Mouse (Mus musculus): ENCODE measurements around the gene Ube2k. TPM values are rescaled to one million over a fixed set of nuclear protein-coding genes. Genes with fewer than 3 reads are reported as not detected.

Gene Ube2k
- polyA plus RNA-seq, 1 experiment from 2014 or later = 218 TPM

GRCm38 (mm10) chr5:65599681-65600080 is 62.6 kb downstream of the Ube2k start:
- Histone ChIP-seq H3K27me3 (ENCODE audit: low read depth, poor library complexity, severe bottlenecking) (no peaks in the 10 kb centered on the region), H3K9me3 (replicated peaks) (no peaks in the 10 kb centered on the region), H3K4me1 (no peaks in the 10 kb centered on the region), H3K36me3 (peaks cover 68% of the 10 kb centered on the region), H3K27ac (no peak overlapping the region), H3K4me3 (no peak overlapping the region)
- 97% methylated on average over 7 of the region's 7 CpGs for WGBS
- no peak for DNase-seq (ENCODE audit: low spot score)

GRCm38 (mm10) chr5:65606820-65607219 is 69.8 kb downstream of the Ube2k start:
- H3K4me1 ChIP-seq = no peaks in the 10 kb centered on the region
- no peaks in the 10 kb centered on the region for H3K9me3 ChIP-seq (replicated peaks)
- WGBS = 98% methylated on average over 1 of the region's 1 CpGs
- H3K27ac ChIP-seq = no peak overlapping the region
- peaks cover 41% of the 10 kb centered on the region for H3K36me3 ChIP-seq
- no peak for DNase-seq (ENCODE audit: low spot score)
- no peaks in the 10 kb centered on the region for H3K27me3 ChIP-seq (ENCODE audit: low read depth, poor library complexity, severe bottlenecking)
- H3K4me3 ChIP-seq = no peak overlapping the region

DNA sequence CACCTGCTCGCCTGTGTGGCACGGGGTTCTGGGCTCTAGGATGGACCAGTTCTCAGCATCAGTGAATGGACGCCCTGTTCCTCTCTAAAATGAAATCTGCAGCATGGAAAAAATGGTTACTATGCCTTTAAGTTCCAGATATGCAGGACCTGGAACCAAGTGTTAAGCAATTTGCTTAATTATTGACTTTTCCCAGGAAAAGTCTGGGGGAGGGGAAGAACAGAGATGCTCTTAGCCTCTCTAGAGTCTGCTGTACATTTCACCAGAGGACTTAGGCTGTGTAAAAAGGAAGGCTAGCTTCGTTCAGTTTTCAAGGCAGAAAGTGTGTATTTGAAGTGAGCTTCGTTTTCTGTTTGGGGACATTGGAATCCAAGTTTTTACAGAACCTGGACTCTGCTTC is 72.7 kb downstream of the Ube2k start:
- whole genome bisulfite sequencing = 90% methylated on average over 5 of the region's 5 CpGs
- no peaks in the 10 kb centered on the region for H3K4me1 ChIP-seq
- H3K4me3 ChIP-seq = no peak overlapping the region
- no peak overlapping the region for H3K27ac ChIP-seq
- peaks cover 63% of the 10 kb centered on the region for H3K36me3 ChIP-seq
- no peak for DNase-seq (ENCODE audit: low spot score)
- no peaks in the 10 kb centered on the region for H3K27me3 ChIP-seq (ENCODE audit: low read depth, poor library complexity, severe bottlenecking)
- no peaks in the 10 kb centered on the region for H3K9me3 ChIP-seq (replicated peaks)

DNA sequence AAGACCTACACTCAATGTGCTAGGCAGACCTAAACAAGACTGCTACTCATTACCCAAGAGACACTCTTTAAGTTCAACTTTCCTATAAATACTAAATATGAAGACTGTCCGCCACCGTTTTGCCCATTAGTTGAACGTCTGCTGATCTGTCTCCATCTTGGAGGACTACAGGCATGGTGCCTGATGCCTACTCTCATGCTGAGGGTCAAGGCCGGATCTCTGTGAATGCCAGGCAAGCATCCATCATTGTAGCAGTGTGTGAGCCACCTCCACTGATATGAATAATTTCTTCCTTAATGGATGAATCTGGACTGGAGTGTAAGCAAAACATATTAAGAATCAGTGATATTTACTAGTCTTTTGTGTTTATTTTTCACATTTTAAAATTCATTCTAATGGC is 73.5 kb downstream of the Ube2k start:
- Histone ChIP-seq H3K27ac (no peak overlapping the region), H3K4me1 (no peaks in the 10 kb centered on the region), H3K9me3 (replicated peaks) (no peaks in the 10 kb centered on the region), H3K4me3 (no peak overlapping the region), H3K27me3 (ENCODE audit: low read depth, poor library complexity, severe bottlenecking) (no peaks in the 10 kb centered on the region), H3K36me3 (peaks cover 71% of the 10 kb centered on the region)
- WGBS = 88% methylated on average over 4 of the region's 4 CpGs
- DNase-seq (ENCODE audit: low spot score) = no peak

DNA sequence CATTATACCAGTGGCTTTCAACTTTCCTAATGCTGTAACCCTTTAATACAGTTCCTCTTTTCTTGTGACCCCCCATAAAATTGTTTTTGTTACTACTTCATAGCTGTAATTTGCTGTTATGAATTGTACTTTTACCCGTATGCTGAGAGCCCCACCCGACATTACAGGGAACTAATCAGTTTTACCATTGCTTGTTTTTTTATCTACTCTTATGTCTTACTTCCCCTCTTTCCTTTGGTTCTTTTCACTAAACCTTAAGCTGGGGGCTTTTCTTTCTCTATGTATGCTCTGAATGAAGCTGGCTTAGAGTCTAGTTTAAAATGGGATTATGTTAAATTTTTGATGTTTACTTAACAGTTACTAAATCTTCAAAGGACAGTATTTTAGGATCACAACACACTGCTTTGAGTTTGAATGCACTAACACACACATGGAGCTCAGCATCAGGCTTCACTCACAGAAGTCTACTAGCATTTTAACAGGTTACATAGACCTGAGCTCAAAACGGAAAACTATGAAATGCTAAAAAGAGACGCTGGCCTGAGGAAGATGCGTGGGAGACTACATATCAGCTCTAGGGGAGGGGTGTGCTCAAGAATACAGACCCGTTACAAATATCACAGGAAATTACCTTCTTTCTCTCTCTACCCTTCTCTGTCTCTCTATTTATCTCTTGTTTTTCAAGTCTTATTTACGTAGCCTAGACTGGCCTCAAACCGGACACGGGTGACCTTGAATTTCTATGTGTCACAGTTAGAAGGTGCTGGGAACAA is 76.3 kb downstream of the Ube2k start:
- no peak overlapping the region for H3K4me3 ChIP-seq
- no peak overlapping the region for H3K27ac ChIP-seq
- H3K27me3 ChIP-seq (ENCODE audit: low read depth, poor library complexity, severe bottlenecking) = no peaks in the 10 kb centered on the region
- 94% methylated on average over 9 of the region's 9 CpGs for WGBS
- peaks cover 85% of the 10 kb centered on the region for H3K36me3 ChIP-seq
- H3K4me1 ChIP-seq = no peaks in the 10 kb centered on the region
- H3K9me3 ChIP-seq (replicated peaks) = no peaks in the 10 kb centered on the region
- no peak for DNase-seq (ENCODE audit: low spot score)

GRCm38 (mm10) chr5:65624340-65624739 is 87.3 kb downstream of the Ube2k start:
- DNase-seq (ENCODE audit: low spot score) = no peak
- Histone ChIP-seq H3K36me3 (peaks cover 88% of the 10 kb centered on the region), H3K27ac (no peak overlapping the region), H3K27me3 (ENCODE audit: low read depth, poor library complexity, severe bottlenecking) (no peaks in the 10 kb centered on the region), H3K9me3 (replicated peaks) (no peaks in the 10 kb centered on the region), H3K4me1 (no peaks in the 10 kb centered on the region), H3K4me3 (no peak overlapping the region)

- Histone ChIP-seq H3K4me3 (no peak overlapping the region), H3K9me3 (replicated peaks) (no peaks in the 10 kb centered on the region), H3K27me3 (ENCODE audit: low read depth, poor library complexity, severe bottlenecking) (no peaks in the 10 kb centered on the region), H3K4me1 (no peaks in the 10 kb centered on the region), H3K27ac (no peak overlapping the region), H3K36me3 (peaks cover 99% of the 10 kb centered on the region)
- 98% methylated on average over 1 of the region's 1 CpGs for WGBS
- no peak for DNase-seq (ENCODE audit: low spot score)
These were observed 101.9 kb downstream of the Ube2k start for GRCm38 (mm10) chr5:65638896-65639295.

Other genes with a start within 250 kb of the Ube2k start
- gene Rfc1, start 201.6 kb upstream of the Ube2k start, polyA plus RNA-seq (2016; fragmentation: Nextera tagmentation; extraction: Ambion mirVana) = 90.3 and 103 TPM in 2 replicates
- gene Klb, start 188.9 kb upstream of the Ube2k start, polyA plus RNA-seq (2016; fragmentation: Nextera tagmentation; extraction: Ambion mirVana) = 0.08 TPM in 1 of 2 replicates, not detected in the other
- 991 and 1,125 TPM in 2 replicates for gene Rpl9, start 145.8 kb upstream of the Ube2k start, polyA plus RNA-seq (2016; fragmentation: Nextera tagmentation; extraction: Ambion mirVana)
- gene Lias, start 145.7 kb upstream of the Ube2k start, polyA plus RNA-seq (2016; fragmentation: Nextera tagmentation; extraction: Ambion mirVana) = 71.3 and 75.6 TPM in 2 replicates
- gene Ugdh, start 101.3 kb upstream of the Ube2k start, polyA plus RNA-seq (2016; fragmentation: Nextera tagmentation; extraction: Ambion mirVana) = 75.3 and 87.4 TPM in 2 replicates
- gene Gm43552, start 44.4 kb upstream of the Ube2k start, polyA plus RNA-seq (2016; fragmentation: Nextera tagmentation; extraction: Ambion mirVana) = not detected in 2 replicates
- gene Smim14, start within 50 bp of the Ube2k start, polyA plus RNA-seq (2016; fragmentation: Nextera tagmentation; extraction: Ambion mirVana) = 44.1 and 67.0 TPM in 2 replicates
- 90.8 and 102 TPM in 2 replicates for gene Pds5a, start 161.0 kb downstream of the Ube2k start, polyA plus RNA-seq (2016; fragmentation: Nextera tagmentation; extraction: Ambion mirVana)
- 33.3 and 39.8 TPM in 2 replicates for gene N4bp2, start 226.3 kb downstream of the Ube2k start, polyA plus RNA-seq (2016; fragmentation: Nextera tagmentation; extraction: Ambion mirVana)